Mouse (Mus musculus): ENCODE measurements at regions not wholly inside any gene's neighbourhood (a gene's known extent, or its start where the extent isn't known, plus 50 kb on each side); places are given as distances from the start of the nearest gene placed in this dataset.

DNA sequence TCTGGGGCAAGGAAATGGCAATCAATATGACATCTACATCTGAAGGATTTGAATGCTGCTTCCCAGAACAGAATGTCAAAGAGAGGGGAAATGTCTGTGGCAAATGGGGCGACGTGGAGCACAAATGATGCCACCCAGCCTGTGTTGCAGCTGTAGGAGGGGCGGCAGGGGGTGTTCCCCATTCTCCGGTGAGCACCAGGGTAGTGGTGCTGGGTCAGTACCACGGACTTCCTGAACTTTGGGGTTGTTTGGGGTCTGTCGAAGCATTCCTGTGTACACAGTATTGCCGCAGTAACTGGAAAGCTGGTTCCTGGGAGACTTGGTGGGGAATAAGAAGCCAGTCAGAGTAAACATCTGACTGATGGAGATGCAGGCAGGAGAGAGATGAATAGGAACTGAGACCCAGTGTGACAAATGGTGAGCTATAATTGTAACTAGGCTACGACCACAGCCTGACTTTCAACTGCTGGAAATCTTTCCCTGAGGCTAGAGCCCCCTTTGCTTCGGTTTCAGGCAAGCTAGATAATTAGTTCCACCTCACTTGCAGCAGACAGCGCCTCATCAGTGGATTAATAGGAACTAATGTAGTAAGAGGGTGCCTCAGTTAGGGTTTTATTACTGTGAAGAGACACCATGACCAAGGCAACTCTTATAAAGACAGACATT lies 53.9 kb upstream of the Tom1l1 start:
- ATAC-seq (ENCODE audit: insufficient read depth) = no peak
- no peak overlapping the region for H3K4me3 ChIP-seq (ENCODE audit: low read depth, low read length)
- no peak for DNase-seq
- H3K27ac ChIP-seq (ENCODE audit: low read depth) = no peak overlapping the region
- no peaks in the 10 kb centered on the region for H3K9me3 ChIP-seq (ENCODE audit: low read depth, low read length)
- H3K9ac ChIP-seq = no peak overlapping the region
- H3K4me2 ChIP-seq = no peak overlapping the region
- 65% methylated on average over 10 of the region's 10 CpGs for WGBS
- H3K4me1 ChIP-seq (ENCODE audit: insufficient read depth) = no peaks in the 10 kb centered on the region
- no peaks in the 10 kb centered on the region for H3K36me3 ChIP-seq (ENCODE audit: insufficient read depth)
- H3K27me3 ChIP-seq (ENCODE audit: insufficient read depth, low read length) = no peaks in the 10 kb centered on the region
- no peak for TF ChIP-seq CTCF (IDR thresholded peaks at IDR 0.05; ENCODE audit: low read depth)

DNA sequence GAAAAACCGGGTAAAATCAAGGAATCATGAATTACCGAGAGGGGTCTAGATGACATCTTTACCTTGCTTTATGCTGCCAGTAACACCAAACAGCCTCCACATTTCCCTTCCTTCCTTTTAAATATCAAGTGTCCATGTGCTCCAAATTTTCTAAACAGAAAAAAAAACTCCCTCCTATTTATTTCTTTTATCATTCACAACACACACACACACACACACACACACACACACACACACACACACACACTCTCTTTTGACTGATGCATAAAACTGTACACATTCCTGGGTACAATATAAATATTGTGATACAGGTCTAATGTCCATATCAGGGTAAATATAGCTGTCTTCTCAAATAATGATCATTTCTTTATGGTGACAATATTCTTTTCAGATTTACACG lies 51.3 kb upstream of the Tom1l1 start:
- ATAC-seq (ENCODE audit: insufficient read depth) (no peak), DNase-seq (no peak)
- Histone ChIP-seq H3K4me3 (ENCODE audit: low read depth, low read length) (no peak overlapping the region), H3K4me1 (ENCODE audit: insufficient read depth) (no peaks in the 10 kb centered on the region), H3K36me3 (ENCODE audit: insufficient read depth) (no peaks in the 10 kb centered on the region), H3K4me2 (no peak overlapping the region), H3K27me3 (ENCODE audit: insufficient read depth, low read length) (no peaks in the 10 kb centered on the region), H3K9me3 (ENCODE audit: low read depth, low read length) (no peaks in the 10 kb centered on the region), H3K27ac (ENCODE audit: low read depth) (no peak overlapping the region), H3K9ac (no peak overlapping the region)
- TF ChIP-seq CTCF (IDR thresholded peaks at IDR 0.05; ENCODE audit: low read depth) = no peak
- WGBS = 75% methylated on average over 3 of the region's 3 CpGs

DNA sequence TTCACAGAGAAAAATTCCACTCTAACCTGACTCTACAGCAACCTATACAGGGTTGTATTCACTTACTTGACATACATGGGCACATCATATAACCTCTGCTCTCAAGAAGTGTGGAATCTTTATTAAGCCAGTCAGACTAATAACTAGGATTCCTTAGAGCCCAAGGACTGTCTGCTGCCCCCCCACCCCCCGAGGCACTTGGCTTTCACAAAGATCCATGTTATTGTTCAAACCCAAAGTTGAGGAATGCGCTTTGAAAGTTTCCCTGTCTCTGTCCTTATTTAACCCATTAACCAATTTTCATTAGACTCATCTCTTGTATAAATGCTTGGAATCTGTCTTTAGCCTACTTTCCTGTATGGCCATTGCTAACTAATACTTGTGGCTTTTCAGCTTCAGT lies 50.6 kb upstream of the Tom1l1 start:
- WGBS = 66% methylated on average over 2 of the region's 2 CpGs
- no peak overlapping the region for H3K9ac ChIP-seq
- H3K4me1 ChIP-seq (ENCODE audit: insufficient read depth) = no peaks in the 10 kb centered on the region
- no peak for ATAC-seq (ENCODE audit: insufficient read depth)
- H3K27ac ChIP-seq (ENCODE audit: low read depth) = no peak overlapping the region
- no peak for TF ChIP-seq CTCF (IDR thresholded peaks at IDR 0.05; ENCODE audit: low read depth)
- DNase-seq = no peak
- no peak overlapping the region for H3K4me3 ChIP-seq (ENCODE audit: low read depth, low read length)
- no peak overlapping the region for H3K4me2 ChIP-seq
- no peaks in the 10 kb centered on the region for H3K36me3 ChIP-seq (ENCODE audit: insufficient read depth)
- H3K9me3 ChIP-seq (ENCODE audit: low read depth, low read length) = no peaks in the 10 kb centered on the region
- no peaks in the 10 kb centered on the region for H3K27me3 ChIP-seq (ENCODE audit: insufficient read depth, low read length)
